Mouse (Mus musculus): Measurements from ENCODE around the gene Cir1. TPM values are rescaled to one million over a fixed set of nuclear protein-coding genes. Genes with fewer than 3 reads are reported as not detected.
A peak's percentile ranks its signal among the peaks of the same experiment; 100 is the strongest.

Cir1 gene
- polyA plus RNA-seq (2016; fragmentation: Nextera tagmentation; extraction: Ambion mirVana) = 11.7 and 14.9 TPM in 2 replicates

DNA sequence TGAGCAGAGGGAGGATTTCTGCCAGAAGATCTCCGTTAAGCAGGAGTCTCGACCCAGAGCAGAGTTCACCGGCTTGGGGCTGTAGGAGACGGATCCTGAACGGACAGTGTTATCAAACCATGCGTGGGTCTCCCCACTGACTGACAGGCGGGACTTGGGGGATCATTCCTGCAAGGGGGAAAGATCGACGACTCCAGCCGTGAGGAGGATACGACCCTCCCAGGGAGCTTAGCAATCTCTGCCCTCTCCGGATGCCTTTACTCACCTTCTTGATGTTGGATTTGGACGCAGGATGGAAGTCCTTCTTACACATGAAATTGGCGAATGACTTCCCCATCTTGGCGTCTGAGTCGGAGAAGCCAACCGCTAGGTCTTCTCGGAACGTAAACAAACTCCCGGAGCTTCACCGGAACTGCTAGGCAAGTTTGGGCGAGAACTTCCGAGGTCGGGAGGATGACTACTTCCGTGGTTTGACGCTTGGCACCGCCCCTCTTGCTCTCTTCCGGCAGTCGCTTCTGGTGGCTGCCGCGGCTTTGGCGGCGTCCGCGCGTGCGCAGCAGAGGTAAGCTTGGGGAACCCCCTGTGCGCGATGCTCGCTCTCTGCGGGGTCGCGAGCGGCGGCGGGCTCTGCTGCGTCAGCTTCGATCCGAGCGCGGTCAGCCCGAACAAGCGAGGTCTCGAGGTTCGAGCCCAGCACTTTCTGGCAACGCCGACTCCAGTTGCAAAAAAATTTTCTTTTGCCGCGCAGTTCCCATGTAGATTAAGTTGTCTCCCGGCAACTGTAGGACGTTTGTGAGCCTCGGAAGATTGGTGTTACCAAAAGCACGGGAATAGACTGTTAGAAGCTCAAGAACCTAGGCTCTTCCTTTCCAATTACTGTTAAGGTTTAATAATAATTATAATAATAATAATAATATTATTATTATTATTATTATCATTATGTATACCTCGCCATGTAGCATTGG is at the start of gene Cir1, which contains the start of gene Scrn3:
Gene Cir1, minus strand, starts transcription at position 550 of the 965 bp plus-strand sequence.
Gene Scrn3, plus strand, starts transcription at position 450 of the 965 bp plus-strand sequence.
- WGBS = under 1% methylated on average over 64 of the region's 64 CpGs
- peaks cover 19% of the 10 kb centered on the region for H3K4me1 ChIP-seq (replicated peaks)
- peak; percentile 96 for DNase-seq (ENCODE audit: low spot score)
- H3K36me3 ChIP-seq = peaks cover 25% of the 10 kb centered on the region
- no peaks in the 10 kb centered on the region for H3K27me3 ChIP-seq (ENCODE audit: insufficient read depth, poor library complexity, severe bottlenecking)
- peak within 1 kb of the TSS; percentile 78 for H3K4me3 ChIP-seq
- no peaks in the 10 kb centered on the region for H3K9me3 ChIP-seq
- H3K27ac ChIP-seq = peak within 1 kb of the TSS; percentile 92

DNA sequence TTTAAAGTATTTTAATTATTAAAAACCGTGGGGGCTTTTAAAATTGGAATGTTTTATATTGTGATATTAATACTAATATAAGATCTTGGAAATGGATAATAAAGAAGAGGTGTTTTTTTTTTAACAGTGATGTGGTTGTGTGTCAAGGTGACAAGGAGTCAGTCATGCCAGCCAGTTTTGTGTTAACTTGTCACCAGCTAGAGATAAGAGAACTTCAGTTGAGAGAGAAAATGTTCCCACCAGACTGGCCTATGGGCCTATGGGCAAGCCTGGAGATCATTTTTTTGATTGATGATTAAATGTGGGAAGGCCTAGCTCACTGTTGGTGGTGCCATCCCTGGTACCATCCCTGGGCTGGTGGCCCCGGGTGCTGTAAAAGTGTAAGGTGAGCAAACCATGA is 48.0 kb upstream of the Cir1 start:
- Histone ChIP-seq H3K27ac (no peak overlapping the region; the same call in 1 of the 2 replicates), H3K4me1 (replicated peaks) (no peaks in the 10 kb centered on the region), H3K27me3 (ENCODE audit: insufficient read depth, poor library complexity, severe bottlenecking) (no peaks in the 10 kb centered on the region), H3K36me3 (no peaks in the 10 kb centered on the region), H3K9me3 (no peaks in the 10 kb centered on the region), H3K4me3 (no peak overlapping the region)
- DNase-seq (ENCODE audit: low spot score) = no peak
- WGBS = 90% methylated on average over 2 of the region's 2 CpGs

DNA sequence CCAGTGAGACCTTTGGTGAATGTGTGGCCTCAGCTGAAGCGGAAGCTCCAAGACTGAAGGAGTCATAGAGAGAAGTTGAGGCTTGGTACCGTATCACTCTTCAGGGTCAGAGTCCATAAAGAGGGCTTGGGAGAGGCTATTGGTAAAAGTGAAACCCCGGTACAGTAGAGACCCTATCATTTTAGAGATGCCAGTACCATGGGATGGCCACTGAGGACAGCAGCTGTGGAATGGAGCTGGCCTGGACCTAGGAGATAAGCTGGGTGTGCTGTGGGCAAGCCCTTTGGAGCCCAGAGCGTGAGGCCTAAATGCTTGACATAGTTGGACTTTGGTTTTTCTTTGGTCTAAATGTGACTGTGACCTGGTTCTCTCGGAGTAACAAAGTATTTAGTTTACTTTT is 47.4 kb upstream of the Cir1 start:
- Histone ChIP-seq H3K27ac (no peak overlapping the region), H3K9me3 (no peaks in the 10 kb centered on the region), H3K4me1 (replicated peaks) (no peaks in the 10 kb centered on the region), H3K27me3 (ENCODE audit: insufficient read depth, poor library complexity, severe bottlenecking) (no peaks in the 10 kb centered on the region), H3K36me3 (no peaks in the 10 kb centered on the region), H3K4me3 (no peak overlapping the region)
- no peak for DNase-seq (ENCODE audit: low spot score)
- WGBS = 92% methylated on average over 5 of the region's 5 CpGs

DNA sequence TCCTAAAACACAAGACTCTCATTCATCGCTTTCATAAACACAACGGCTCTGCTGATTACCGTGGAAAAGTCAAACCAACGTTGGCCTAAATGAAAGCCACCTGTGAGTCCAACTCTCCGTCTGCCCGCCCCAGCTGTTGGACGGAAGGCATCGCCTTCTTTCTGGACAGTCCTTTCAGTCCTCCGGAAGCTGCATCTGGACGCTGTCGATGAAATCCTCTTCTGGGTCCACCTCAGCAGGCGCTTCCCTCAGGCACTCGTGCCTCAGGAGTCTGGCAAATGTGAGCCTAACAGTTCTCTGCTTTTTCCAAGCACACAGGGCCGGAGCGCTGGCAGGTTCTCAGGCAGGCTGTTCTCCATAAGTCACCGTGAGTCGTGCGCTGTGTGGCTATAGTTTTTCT is 44.5 kb upstream of the Cir1 start:
- Histone ChIP-seq H3K27me3 (ENCODE audit: insufficient read depth, poor library complexity, severe bottlenecking) (no peaks in the 10 kb centered on the region), H3K36me3 (no peaks in the 10 kb centered on the region), H3K9me3 (no peaks in the 10 kb centered on the region), H3K4me1 (replicated peaks) (peaks cover 2% of the 10 kb centered on the region), H3K27ac (peak overlapping the region; percentile 3; the same call in 1 of the 2 replicates), H3K4me3 (no peak overlapping the region)
- 71% methylated on average over 18 of the region's 18 CpGs for WGBS
- DNase-seq (ENCODE audit: low spot score) = peak; percentile 21

DNA sequence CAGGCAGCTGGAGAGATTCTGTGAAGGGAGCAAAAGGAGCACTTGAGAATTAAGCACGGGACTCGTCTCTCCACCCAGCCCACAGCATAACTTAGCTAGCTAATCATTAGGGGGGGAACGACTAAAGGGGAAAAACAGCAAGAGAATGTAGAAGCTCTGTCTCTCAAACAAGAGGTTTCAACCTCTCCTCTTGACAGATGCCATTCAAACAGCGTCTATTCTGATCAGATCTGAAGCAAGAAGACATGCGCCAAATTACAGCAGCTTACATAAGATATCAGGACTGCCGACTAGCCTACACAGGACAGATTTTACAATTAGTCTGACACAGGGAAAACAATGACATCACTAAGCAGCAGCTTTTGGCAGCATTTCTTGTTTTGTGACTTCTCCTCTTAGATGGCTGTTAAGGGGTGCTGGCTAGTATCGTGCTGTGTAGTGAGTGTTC is 39.5 kb upstream of the Cir1 start:
- Histone ChIP-seq H3K36me3 (no peaks in the 10 kb centered on the region), H3K9me3 (no peaks in the 10 kb centered on the region), H3K27me3 (ENCODE audit: insufficient read depth, poor library complexity, severe bottlenecking) (no peaks in the 10 kb centered on the region), H3K4me1 (replicated peaks) (peaks cover 13% of the 10 kb centered on the region), H3K27ac (peak overlapping the region; percentile 18; the same call in 1 of the 2 replicates), H3K4me3 (no peak overlapping the region)
- whole genome bisulfite sequencing = 66% methylated on average over 7 of the region's 7 CpGs
- DNase-seq (ENCODE audit: low spot score) = no peak

DNA sequence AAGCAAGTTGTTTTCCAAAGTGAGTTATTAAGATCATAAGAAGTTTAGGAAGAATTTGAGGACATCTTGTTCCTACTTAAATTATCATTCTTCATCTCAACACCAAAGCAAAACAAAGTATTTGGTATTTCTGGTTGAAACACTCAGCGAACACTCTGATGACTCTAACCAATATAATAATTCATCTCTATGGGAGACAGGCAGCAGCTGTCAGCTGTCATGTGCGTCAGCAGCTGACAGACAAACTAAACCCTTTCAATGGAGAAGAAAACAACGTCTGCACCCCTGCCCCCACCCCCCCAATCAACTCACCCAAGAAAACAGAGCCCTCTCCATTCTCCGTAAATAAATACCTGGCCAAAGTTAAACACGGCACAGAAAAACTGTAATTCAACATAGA is 39.0 kb upstream of the Cir1 start:
- Histone ChIP-seq H3K36me3 (no peaks in the 10 kb centered on the region), H3K27me3 (ENCODE audit: insufficient read depth, poor library complexity, severe bottlenecking) (no peaks in the 10 kb centered on the region), H3K9me3 (no peaks in the 10 kb centered on the region), H3K4me1 (replicated peaks) (peaks cover 17% of the 10 kb centered on the region), H3K4me3 (no peak overlapping the region), H3K27ac (no peak overlapping the region)
- WGBS = 61% methylated on average over 5 of the region's 5 CpGs
- no peak for DNase-seq (ENCODE audit: low spot score)

DNA sequence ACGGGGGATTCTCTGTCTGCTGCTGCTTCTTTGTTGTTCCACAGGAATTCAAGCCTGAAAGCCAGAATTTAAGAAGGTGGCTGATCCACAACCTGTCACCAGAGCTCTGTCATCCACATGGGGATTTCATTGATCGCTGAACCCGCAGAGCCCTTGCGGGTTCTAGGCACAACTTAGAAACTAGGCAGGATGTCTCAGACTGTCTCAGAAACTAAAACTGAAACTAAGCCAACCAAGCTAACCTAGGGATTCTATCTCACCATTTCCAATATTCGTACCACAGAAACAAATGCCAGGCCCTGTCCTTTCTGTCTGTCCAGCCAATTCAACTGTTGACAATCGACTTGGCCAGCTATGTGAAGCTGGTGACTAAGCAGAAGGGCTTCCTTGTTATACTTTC is 35.7 kb upstream of the Cir1 start:
- Histone ChIP-seq H3K36me3 (no peaks in the 10 kb centered on the region), H3K9me3 (no peaks in the 10 kb centered on the region), H3K27ac (no peak overlapping the region), H3K27me3 (ENCODE audit: insufficient read depth, poor library complexity, severe bottlenecking) (no peaks in the 10 kb centered on the region), H3K4me3 (no peak overlapping the region), H3K4me1 (replicated peaks) (peaks cover 19% of the 10 kb centered on the region)
- whole genome bisulfite sequencing = 94% methylated on average over 6 of the region's 6 CpGs
- no peak for DNase-seq (ENCODE audit: low spot score)

DNA sequence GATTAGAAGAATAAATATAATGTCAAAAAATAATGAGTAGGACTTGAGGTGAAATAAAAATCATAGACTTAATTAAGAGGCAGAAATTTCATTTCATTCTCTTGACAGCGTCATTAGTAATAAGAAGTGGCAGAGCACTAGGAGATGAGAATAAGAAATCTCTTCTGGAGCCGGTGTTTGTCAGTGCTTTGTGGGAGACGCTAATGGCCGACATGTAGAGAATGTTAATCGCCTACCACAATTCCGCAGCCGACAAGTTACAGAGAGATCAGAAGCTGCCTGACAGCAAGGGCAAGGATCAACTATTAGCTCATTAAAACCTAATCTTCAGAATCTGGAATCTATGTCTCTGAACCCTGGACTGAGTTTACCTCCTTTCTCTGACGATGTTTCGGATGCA is 35.3 kb upstream of the Cir1 start:
- Histone ChIP-seq H3K27me3 (ENCODE audit: insufficient read depth, poor library complexity, severe bottlenecking) (no peaks in the 10 kb centered on the region), H3K36me3 (no peaks in the 10 kb centered on the region), H3K4me1 (replicated peaks) (peaks cover 19% of the 10 kb centered on the region), H3K4me3 (no peak overlapping the region), H3K9me3 (no peaks in the 10 kb centered on the region), H3K27ac (no peak overlapping the region)
- WGBS = 81% methylated on average over 9 of the region's 9 CpGs
- no peak for DNase-seq (ENCODE audit: low spot score)

DNA sequence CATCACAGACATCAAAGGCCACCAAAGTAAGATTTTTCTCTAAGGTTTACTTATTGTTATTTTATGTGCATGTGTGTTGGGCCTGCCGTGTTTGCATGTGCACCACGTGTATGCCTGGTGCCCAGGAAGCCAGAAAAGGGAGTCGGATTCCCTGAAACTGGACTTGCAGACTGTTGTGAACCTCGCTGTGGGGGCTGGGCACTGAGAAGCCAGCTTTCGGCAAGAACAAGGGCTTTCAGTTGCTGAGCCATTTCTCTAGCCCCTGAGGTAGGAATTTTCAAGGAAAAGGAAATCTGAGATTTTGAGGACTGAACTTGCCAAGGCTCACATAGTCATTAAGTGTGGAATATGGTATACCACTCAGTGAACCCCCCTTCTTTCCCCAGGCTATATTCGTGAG is 34.6 kb upstream of the Cir1 start:
- Histone ChIP-seq H3K36me3 (no peaks in the 10 kb centered on the region), H3K4me1 (replicated peaks) (peaks cover 18% of the 10 kb centered on the region), H3K27me3 (ENCODE audit: insufficient read depth, poor library complexity, severe bottlenecking) (no peaks in the 10 kb centered on the region), H3K4me3 (no peak overlapping the region), H3K9me3 (no peaks in the 10 kb centered on the region), H3K27ac (no peak overlapping the region)
- WGBS = 72% methylated on average over 6 of the region's 6 CpGs
- DNase-seq (ENCODE audit: low spot score) = no peak

DNA sequence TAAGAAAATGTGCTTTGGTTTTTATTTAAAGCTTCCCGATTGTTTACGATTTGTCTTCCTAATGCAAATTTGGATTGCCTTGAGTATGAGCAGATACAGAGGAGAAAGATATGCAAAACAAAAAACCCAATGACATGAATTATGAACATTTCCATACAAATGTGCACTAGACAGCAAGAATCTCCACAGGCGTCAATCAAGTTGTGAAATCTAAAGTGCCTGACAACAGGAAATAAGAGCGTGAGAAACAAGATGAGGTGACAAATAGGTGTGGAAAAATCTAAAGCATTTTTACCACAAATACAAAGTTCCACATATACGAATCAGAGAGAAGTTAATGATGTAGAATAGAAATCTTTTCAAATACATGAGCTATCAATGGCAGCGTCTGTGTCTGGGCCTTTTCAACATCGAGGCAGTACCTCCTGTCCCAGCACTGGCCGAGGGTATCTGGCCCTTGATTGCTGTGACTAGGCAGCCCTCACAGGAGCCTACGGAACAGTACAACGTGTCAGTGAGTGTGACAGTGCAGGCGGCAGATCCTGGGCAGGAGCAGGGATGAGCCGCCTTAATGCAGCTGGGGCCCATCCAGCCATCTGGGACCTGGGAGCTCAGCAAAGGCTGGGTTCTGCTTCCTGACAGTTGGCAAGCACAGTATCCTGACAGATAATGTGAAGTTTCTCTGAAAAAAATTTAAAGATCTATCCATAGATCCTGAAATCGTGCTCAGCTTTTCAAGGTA is 34.0 kb upstream of the Cir1 start:
- 0 out of 2 replicates have a peak overlapping the region, but pooled peaks have one; percentile 23 for H3K27ac ChIP-seq
- no peaks in the 10 kb centered on the region for H3K36me3 ChIP-seq
- DNase-seq (ENCODE audit: low spot score) = no peak
- peaks cover 12% of the 10 kb centered on the region for H3K4me1 ChIP-seq (replicated peaks)
- 70% methylated on average over 13 of the region's 13 CpGs for WGBS
- no peak overlapping the region for H3K4me3 ChIP-seq
- no peaks in the 10 kb centered on the region for H3K27me3 ChIP-seq (ENCODE audit: insufficient read depth, poor library complexity, severe bottlenecking)
- no peaks in the 10 kb centered on the region for H3K9me3 ChIP-seq

DNA sequence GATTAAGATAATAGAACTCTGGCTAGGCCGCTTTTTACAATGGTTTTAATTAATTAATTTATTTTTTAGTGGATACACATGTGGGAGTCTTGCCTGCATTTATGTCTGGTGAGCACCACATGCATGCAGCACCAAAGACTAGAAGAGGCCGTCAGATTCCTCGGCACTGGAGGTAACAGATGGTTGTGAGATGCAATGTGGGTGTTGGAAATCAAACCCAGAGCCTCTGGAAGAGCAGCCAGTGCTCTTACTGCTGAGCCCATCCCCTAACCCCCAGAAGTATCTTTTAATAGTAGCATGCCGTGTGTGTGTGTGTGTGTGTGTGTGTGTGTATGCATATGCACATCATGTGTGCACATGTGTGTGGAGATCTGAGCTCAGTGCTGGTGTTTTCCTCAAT is 32.7 kb upstream of the Cir1 start:
- Histone ChIP-seq H3K27ac (no peak overlapping the region), H3K27me3 (ENCODE audit: insufficient read depth, poor library complexity, severe bottlenecking) (no peaks in the 10 kb centered on the region), H3K4me3 (no peak overlapping the region), H3K36me3 (no peaks in the 10 kb centered on the region), H3K4me1 (replicated peaks) (peaks cover 11% of the 10 kb centered on the region), H3K9me3 (no peaks in the 10 kb centered on the region)
- no peak for DNase-seq (ENCODE audit: low spot score)
- WGBS = 83% methylated on average over 4 of the region's 4 CpGs

DNA sequence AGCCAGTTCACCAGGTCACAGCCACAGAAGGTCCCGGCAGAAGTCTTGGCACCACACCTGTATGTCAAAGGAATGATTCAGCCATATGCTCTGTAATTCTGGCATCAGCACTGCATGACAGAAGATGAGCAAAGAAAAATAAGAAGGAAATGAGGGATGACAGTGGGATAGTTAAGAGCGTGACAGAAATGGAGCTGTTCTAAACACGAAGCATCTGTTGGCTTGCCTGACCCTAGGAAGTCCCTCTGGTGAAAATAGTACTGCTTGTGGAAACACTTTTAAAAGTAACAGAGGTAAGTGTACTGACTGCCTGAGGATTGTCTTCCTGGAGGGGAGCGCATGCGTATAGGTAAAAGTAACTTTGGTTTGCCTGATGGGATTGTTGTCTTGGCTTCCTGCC is 31.2 kb upstream of the Cir1 start:
- no peaks in the 10 kb centered on the region for H3K36me3 ChIP-seq
- DNase-seq (ENCODE audit: low spot score) = no peak
- WGBS = 95% methylated on average over 5 of the region's 5 CpGs
- no peaks in the 10 kb centered on the region for H3K27me3 ChIP-seq (ENCODE audit: insufficient read depth, poor library complexity, severe bottlenecking)
- H3K4me3 ChIP-seq = no peak overlapping the region
- peaks cover 11% of the 10 kb centered on the region for H3K4me1 ChIP-seq (replicated peaks)
- no peak overlapping the region for H3K27ac ChIP-seq
- no peaks in the 10 kb centered on the region for H3K9me3 ChIP-seq

DNA sequence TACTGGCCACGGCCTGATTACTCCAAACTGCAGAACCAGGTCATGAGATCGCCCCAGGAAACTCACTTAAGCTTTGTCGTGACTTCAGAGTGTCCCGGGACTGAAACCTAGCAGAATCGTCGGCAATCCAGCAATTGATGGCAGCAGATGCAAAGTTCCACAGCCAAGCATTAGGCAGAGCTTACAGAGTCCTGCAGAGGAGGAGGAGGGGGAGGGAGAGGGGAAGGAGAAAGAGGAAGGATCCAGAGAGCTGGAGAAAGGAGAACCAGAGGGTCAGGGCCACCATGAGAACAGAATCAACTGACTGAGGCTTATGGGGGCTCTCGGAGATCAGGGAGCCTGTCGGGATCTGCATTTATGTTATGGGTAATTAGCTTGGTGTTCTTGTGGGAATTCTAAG is 25.9 kb upstream of the Cir1 start:
- 77% methylated on average over 8 of the region's 8 CpGs for WGBS
- Histone ChIP-seq H3K27me3 (ENCODE audit: insufficient read depth, poor library complexity, severe bottlenecking) (no peaks in the 10 kb centered on the region), H3K4me1 (replicated peaks) (no peaks in the 10 kb centered on the region), H3K9me3 (no peaks in the 10 kb centered on the region), H3K36me3 (no peaks in the 10 kb centered on the region), H3K4me3 (no peak overlapping the region), H3K27ac (no peak overlapping the region)
- no peak for DNase-seq (ENCODE audit: low spot score)
